Mouse (Mus musculus) heart, embryonic 16.5 days (tissue): ENCODE results near the gene Rtel1. TPM values are rescaled to one million over a fixed set of nuclear protein-coding genes. Genes with fewer than 3 reads are reported as not detected.
"Not testable (repeated sequence)": the region's sequence is repeated elsewhere in the genome, so short reads cannot be mapped to it uniquely, and the experiment has no call there.

Source experiments
- ATAC-seq: fragments of 200-750 bp; cut with Nextera tagmentation; replicated peaks from 2 replicates; pipeline ENCODE4 v1.8.0; 2017; ENCODE audit warnings: moderate number of reproducible peaks; ENCODE audit not compliant: insufficient read depth, low FRiP score; ENCODE audit errors: extremely low read depth
- H3K27ac ChIP-seq: fragments of 300-500 bp; sonication (generic); 2 replicates; pipeline ENCODE4 v1.5.1; 2014; ENCODE audit warnings: mild to moderate bottlenecking, low read length, control low read depth, moderate library complexity
- H3K27me3 ChIP-seq: fragments of 300-500 bp; sonication (generic); 2 replicates; pipeline ENCODE4 v1.6.1; 2014; ENCODE audit warnings: low read length, mixed read lengths; ENCODE audit not compliant: control insufficient read depth, insufficient read depth
- H3K36me3 ChIP-seq: fragments of 300-500 bp; sonication (generic); 2 replicates; pipeline ENCODE4 v1.6.1; 2014; ENCODE audit not compliant: control insufficient read depth, insufficient read depth
- H3K4me1 ChIP-seq: fragments of 300-500 bp; sonication (generic); 2 replicates; pipeline ENCODE4 v1.6.1; 2014; ENCODE audit warnings: low read length, mixed read lengths; ENCODE audit not compliant: control insufficient read depth, insufficient read depth
- H3K4me2 ChIP-seq: fragments of 300-500 bp; sonication (generic); 2 replicates; pipeline ENCODE4 v1.6.1; 2014; ENCODE audit warnings: low read depth, mild to moderate bottlenecking, control low read depth, low read length
- H3K4me3 ChIP-seq: fragments of 300-500 bp; sonication (generic); 2 replicates; pipeline ENCODE4 v1.5.1; 2014; ENCODE audit warnings: mild to moderate bottlenecking, control low read depth, low read length
- H3K9ac ChIP-seq: fragments of 300-500 bp; sonication (generic); 2 replicates; pipeline ENCODE4 v1.6.1; 2014; ENCODE audit warnings: low read length, control low read depth
- H3K9me3 ChIP-seq: fragments of 300-500 bp; sonication (generic); replicated peaks from 2 replicates; pipeline ENCODE4 v1.6.1; 2016; ENCODE audit warnings: low read length; ENCODE audit not compliant: control insufficient read depth
- WGBS: fragments of 180-500 bp; shearing (Covaris S2); extraction: QIAGEN DNeasy Blood & Tissue Kit; methylation state at CpG from one replicate; pipeline ENCODE4 v1.1.7; 2014; 5-methylcytosine and 5-hydroxymethylcytosine counted together
- polyA plus RNA-seq: library from polyadenylated mRNA; unstranded; fragments of >200 nt; fragmentation: Nextera tagmentation; extraction: Ambion mirVana; gene quantifications from 2 replicates; pipeline ENCODE4 v1.2.1, GENCODE M21; 2015

The Rtel1 gene
- polyA plus RNA-seq, 1 experiment from 2014 or later, result 23.8 TPM

DNA sequence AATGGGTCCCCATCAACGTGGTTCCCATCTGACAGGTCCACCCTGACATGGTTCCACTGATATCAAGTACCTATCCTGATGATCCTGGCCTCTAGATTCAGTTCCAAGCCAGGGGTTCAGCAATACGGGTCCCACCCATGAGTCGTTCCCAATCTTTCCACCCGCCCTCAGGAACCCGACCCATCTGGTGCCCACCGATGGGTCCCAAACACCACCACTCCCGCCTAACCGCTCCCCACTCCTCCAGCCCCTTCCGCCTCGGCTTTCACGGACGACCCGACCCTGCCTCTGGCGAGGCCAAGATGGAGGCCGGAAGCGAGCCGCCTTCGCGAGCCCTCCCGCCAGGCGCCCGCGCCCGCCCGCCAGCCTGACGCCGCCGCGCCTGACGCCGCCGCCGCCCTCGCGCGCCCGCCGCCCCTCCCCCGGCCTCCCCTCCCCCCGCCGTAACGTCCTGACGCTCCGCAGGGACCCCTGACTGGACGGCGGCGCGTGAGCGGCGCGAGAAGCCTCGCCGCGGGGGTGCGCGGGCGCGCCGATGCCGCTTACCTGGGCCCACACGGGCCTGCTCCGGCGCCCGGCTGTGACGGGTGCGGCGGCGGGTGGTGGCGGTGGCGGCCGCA is 32.1 kb upstream of the Rtel1 start:
- Histone ChIP-seq H3K36me3 (0 out of 2 replicates have a peak, but pooled peaks cover 2% of the 10 kb centered on the region), H3K9me3 (no peaks in the 10 kb centered on the region), H3K27me3 (no peaks in the 10 kb centered on the region), H3K4me3 (peak overlapping the region; percentile 84), H3K9ac (peak overlapping the region; percentile 95), H3K27ac (peak overlapping the region; percentile 97), H3K4me2 (peak overlapping the region; percentile 62), H3K4me1 (peaks cover 13% of the 10 kb centered on the region)
- ATAC-seq, result peak; percentile 86
- 1% methylated on average over 27 of the region's 71 CpGs for WGBS

DNA sequence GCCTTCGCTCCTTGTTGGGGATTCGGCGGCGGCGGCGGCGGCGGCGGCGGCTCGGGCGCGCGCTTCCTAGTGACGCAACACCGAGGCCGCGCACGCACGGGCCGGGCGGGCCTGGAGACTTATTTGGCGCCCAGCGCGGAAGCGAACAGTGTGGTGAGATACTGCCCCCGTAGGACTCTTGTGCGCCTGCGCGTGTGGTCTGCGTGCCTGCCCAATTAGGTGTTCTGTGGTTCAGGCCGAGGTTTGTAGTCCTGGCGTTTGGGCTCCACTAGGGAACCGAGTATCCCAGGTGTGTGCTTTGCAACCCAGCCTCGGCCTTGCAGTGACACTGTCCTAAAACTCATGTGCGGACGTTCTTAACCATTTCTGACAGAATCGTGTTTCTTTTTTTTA is 31.6 kb upstream of the Rtel1 start, which contains the start of gene Gmeb2:
Gene Gmeb2 (minus strand): TSS at position 78 of the 393 bp plus-strand sequence.
- Histone ChIP-seq H3K27ac (peak within 1 kb of the TSS; percentile 97), H3K4me2 (peak within 1 kb of the TSS; percentile 66), H3K4me1 (peaks cover 13% of the 10 kb centered on the region), H3K4me3 (peak within 1 kb of the TSS; percentile 84), H3K9ac (peak within 1 kb of the TSS; percentile 95)
- ATAC-seq, result peak; percentile 98
- under 1% methylated on average over 24 of the region's 38 CpGs for WGBS
- not testable (repeated sequence) for H3K36me3 ChIP-seq, H3K9me3 ChIP-seq, H3K27me3 ChIP-seq

DNA sequence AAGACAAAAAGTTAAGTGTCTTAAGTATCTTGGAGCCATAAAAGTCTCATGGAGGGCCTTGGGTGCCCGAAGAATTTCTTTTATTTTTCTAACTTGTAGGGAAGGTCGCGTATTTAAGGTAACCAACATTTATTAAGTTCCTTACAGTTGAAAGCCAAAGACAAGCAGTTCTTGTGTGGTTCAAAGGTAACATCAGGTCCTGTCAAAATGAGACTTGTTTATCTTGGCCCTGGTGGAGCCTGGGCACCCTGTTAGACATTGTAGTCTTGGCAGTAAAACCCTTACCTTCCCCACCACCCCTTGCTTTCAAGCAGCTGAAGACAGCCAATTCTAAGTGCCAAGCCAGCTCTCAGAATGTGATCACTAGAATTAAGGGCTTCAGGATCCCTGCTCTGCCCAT is 30.8 kb upstream of the Rtel1 start:
- 76% methylated on average over 3 of the region's 3 CpGs for WGBS
- no peaks in the 10 kb centered on the region for H3K9me3 ChIP-seq
- peak overlapping the region; percentile 84 for H3K4me3 ChIP-seq
- 0 out of 2 replicates have a peak, but pooled peaks cover 2% of the 10 kb centered on the region for H3K36me3 ChIP-seq
- no peak overlapping the region for H3K27ac ChIP-seq
- peak overlapping the region; percentile 66 for H3K4me2 ChIP-seq
- no peak for ATAC-seq
- peak overlapping the region; percentile 73 for H3K9ac ChIP-seq
- peaks cover 13% of the 10 kb centered on the region for H3K4me1 ChIP-seq
- H3K27me3 ChIP-seq, result no peaks in the 10 kb centered on the region

DNA sequence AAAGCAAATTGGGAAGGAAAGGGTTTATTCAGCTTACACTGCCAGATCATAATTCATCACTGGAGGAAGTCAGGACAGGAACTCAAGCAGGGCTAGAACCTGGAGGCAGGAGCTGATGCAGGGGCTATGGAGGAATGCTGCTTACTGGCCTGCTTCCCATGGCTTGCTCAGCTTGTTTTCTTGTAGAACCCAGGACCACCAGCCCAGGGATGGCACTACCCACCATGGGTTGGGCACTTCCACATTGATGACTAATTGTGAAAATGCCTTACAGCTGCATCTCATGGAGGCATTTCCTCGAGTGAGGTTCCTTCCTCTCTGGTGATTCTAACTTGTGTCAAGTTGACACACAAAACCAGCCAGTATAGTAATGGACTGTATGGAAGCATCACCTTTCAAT is 28.6 kb upstream of the Rtel1 start:
- H3K27me3 ChIP-seq, result no peaks in the 10 kb centered on the region
- no peak overlapping the region for H3K4me2 ChIP-seq
- 67% methylated on average over 1 of the region's 1 CpGs for WGBS
- no peak overlapping the region for H3K9ac ChIP-seq
- no peak for ATAC-seq
- H3K27ac ChIP-seq, result no peak overlapping the region
- peaks cover 3% of the 10 kb centered on the region; the same call in 1 of the 2 replicates for H3K36me3 ChIP-seq
- no peaks in the 10 kb centered on the region for H3K9me3 ChIP-seq
- no peak overlapping the region for H3K4me3 ChIP-seq
- H3K4me1 ChIP-seq, result peaks cover 13% of the 10 kb centered on the region

DNA sequence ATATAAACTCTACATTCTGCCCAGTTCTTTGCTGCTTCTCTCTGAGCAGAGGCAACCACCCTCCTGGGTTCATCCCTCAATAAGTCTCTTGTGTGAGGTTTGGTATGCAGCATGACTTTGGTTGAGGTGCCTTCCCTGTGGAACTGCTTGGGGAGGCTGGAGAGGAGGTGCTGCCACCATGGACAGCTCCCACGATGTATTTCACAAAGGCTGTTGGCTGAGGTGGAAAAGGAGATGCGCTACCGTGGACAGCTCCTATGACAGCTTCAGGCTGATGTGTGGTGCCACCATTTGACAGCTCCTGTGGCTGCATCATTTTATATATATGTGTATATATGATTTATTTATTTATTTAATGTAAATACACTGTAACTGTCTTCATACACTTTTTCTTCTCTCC is 17.5 kb upstream of the Rtel1 start:
- H3K27me3 ChIP-seq, result peaks cover 18% of the 10 kb centered on the region
- no peaks in the 10 kb centered on the region for H3K4me1 ChIP-seq
- no peak overlapping the region for H3K9ac ChIP-seq
- H3K4me3 ChIP-seq, result no peak overlapping the region
- H3K36me3 ChIP-seq, result peaks cover 8% of the 10 kb centered on the region
- no peak for ATAC-seq
- 0 out of 2 replicates have a peak, but pooled peaks cover 3% of the 10 kb centered on the region for H3K9me3 ChIP-seq
- H3K4me2 ChIP-seq, result no peak overlapping the region
- H3K27ac ChIP-seq, result no peak overlapping the region
- WGBS, result 19% methylated on average over 3 of the region's 3 CpGs

GRCm38 (mm10) chr2:181304944-181305343 is 14.6 kb upstream of the Rtel1 start:
- H3K4me3 ChIP-seq, result no peak overlapping the region
- H3K27ac ChIP-seq, result no peak overlapping the region
- H3K4me2 ChIP-seq, result no peak overlapping the region
- ATAC-seq, result no peak
- 76% methylated on average over 1 of the region's 1 CpGs for WGBS
- no peak overlapping the region for H3K9ac ChIP-seq
- peaks cover 35% of the 10 kb centered on the region for H3K27me3 ChIP-seq
- H3K4me1 ChIP-seq, result no peaks in the 10 kb centered on the region
- peaks cover 8% of the 10 kb centered on the region for H3K36me3 ChIP-seq
- 0 out of 2 replicates have a peak, but pooled peaks cover 3% of the 10 kb centered on the region for H3K9me3 ChIP-seq

- Histone ChIP-seq H3K27ac (no peak overlapping the region), H3K27me3 (peaks cover 48% of the 10 kb centered on the region), H3K9ac (no peak overlapping the region), H3K4me2 (no peak overlapping the region; the same call in 1 of the 2 replicates), H3K36me3 (no peaks in the 10 kb centered on the region), H3K4me1 (no peaks in the 10 kb centered on the region), H3K4me3 (no peak overlapping the region), H3K9me3 (no peaks in the 10 kb centered on the region)
- 12% methylated on average over 30 of the region's 30 CpGs for WGBS
- no peak for ATAC-seq
Observed at GRCm38 (mm10) chr2:181307144-181307804, 12.3 kb upstream of the Rtel1 start.

- Histone ChIP-seq H3K27me3 (peaks cover 61% of the 10 kb centered on the region), H3K36me3 (no peaks in the 10 kb centered on the region), H3K9ac (no peak overlapping the region), H3K9me3 (no peaks in the 10 kb centered on the region), H3K4me2 (no peak overlapping the region), H3K4me1 (0 out of 2 replicates have a peak, but pooled peaks cover 2% of the 10 kb centered on the region), H3K4me3 (no peak overlapping the region), H3K27ac (no peak overlapping the region)
- ATAC-seq, result no peak
- 54% methylated on average over 3 of the region's 3 CpGs for whole genome bisulfite sequencing
Observed at GRCm38 (mm10) chr2:181312435-181312834, 7.1 kb upstream of the Rtel1 start.

- H3K36me3 ChIP-seq, result no peaks in the 10 kb centered on the region
- 0 out of 2 replicates have a peak, but pooled peaks cover 2% of the 10 kb centered on the region for H3K4me1 ChIP-seq
- H3K4me3 ChIP-seq, result no peak overlapping the region
- H3K9me3 ChIP-seq, result no peaks in the 10 kb centered on the region
- 9% methylated on average over 5 of the region's 5 CpGs for WGBS
- H3K4me2 ChIP-seq, result no peak overlapping the region
- peaks cover 55% of the 10 kb centered on the region for H3K27me3 ChIP-seq
- no peak overlapping the region for H3K27ac ChIP-seq
- ATAC-seq, result no peak
- no peak overlapping the region for H3K9ac ChIP-seq
Observed at GRCm38 (mm10) chr2:181313006-181313343, 6.6 kb upstream of the Rtel1 start.
